Mouse (Mus musculus) T-helper 17 cell (primary cell): Measurements from ENCODE around the gene Npas2.

ENCODE experiments used
- in situ Hi-C, 2 experiments: fragments of 300-600 bp; cut with MboI, MseI; formaldehyde crosslinking; loops; 1 replicate in 1 of 2; 2 replicates in 1 of 2; pipeline ENCODE4 v1.15.1; 2025; ENCODE audit warnings: high pct_unique_total_duplicates in 2 of 2

Gene Npas2

DNA sequence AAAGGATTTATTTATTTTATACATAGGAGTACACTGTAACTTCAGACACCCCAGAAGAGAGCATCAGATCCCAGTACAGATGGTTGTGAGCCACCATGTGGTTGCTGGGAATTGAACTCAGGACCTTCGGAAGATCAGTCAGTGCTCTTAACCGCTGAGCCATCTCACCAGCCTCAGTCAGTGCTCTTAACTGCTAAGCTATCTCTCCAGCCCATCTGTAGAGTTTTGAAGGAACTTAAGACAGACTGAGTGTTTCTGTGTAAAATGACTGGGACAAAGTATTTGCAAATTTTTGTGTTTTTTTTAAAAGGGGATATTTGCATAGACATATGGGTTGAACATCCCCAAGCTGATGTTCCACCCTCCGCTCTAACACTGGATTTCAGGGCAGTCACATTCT is 206.6 kb downstream of the Npas2 start:
- in situ Hi-C loops, result no loop called here

DNA sequence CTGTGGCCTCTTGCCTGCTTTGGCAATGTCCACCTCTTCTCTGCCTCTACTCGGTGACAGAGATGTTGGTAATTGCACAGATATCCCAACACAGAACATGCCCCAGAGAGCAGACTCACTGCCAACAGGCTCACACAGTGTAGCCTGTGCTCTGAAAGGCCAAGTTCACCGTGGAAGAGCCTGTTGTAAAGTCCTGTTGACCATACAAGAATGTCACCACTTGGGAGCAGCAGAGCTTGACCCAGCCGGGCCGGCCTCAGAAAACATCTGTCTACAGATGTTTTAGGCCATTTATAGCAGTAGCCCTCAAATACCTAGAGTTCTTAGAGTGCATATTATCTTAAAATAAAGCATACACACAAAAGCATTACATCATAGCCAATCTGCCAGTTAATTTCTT is 213.6 kb downstream of the Npas2 start:
- in situ Hi-C loops, result no loop called here

DNA sequence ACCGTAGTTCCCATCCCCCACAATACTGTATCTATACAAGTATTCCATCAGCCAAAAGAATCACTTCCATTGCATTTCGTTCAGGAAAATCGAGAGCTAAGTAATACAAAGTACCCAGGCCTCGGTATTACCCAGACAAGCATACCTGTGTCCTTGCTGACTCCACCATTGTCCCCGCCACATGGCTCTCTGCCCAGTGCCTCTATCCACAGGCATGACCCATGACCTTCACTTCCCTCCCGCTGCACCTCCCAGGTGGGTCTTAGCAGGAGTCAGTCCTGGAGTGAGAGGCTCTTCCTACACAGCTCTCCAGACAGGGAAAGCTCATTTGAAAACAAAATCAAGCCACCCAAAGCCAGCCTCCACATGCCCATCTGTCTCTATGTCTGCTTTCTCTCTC is 214.6 kb downstream of the Npas2 start:
- in situ Hi-C loops, result no loop called here

DNA sequence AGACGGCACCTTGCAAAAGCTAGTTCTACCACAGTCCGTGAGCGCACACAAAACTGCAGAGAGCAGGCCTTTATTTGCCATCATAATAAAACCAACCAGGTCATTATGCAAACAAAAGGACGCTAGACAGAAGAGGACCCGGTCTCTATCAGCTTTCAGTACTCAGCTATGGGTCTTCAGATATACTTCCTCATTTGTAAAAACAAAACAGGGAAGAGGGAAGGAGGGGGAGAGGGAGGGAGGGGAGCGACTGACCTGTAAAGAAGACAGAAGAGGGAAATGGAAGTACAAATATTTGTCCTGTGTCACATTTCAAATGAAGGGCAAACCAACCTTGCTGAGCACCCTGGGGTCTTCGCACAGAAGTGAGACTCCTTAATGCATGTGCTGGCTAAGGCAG is 215.1 kb downstream of the Npas2 start:
- in situ Hi-C loops, result no loop called here

DNA sequence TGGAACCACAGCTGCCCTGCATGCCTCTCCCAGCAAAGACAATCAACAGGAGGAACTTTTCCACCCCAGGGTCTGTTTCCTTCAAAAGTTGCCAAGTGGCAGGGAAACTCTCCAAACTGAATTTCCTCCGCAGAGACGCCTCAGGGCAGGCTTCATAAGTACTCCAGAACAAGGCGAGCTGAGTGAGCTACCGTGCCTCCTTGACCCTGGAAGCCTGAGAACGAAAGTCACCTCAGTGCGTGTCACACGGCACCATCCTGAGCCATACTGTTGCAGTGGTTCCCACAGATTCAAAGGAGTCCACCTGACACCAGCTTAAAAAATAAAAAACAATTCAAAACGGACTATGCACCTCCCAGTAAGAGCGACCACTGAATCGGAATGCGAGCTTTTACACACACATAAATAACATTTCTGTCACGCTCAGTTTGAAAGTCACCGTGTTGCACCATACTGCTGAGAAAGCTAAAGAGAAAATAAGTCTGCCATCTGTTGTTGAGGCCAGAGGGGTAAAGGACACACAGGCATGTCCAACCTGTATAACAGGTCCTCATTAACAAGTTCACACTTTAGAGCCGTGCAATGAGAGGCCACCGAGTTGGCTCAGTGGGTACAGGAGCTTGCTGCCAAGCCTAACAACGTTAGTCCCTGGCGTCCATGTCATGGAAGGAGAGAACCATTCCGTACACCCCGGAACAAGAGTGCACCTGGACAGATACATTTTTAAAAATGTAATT is 216.7 kb downstream of the Npas2 start:
- in situ Hi-C loops, result no loop called here
